Mouse (Mus musculus) limb, embryonic 12.5 days (tissue): Measurements from ENCODE around the gene Dst. TPM values are rescaled to one million over a fixed set of nuclear protein-coding genes. Genes with fewer than 3 reads are reported as not detected.
A peak's percentile ranks its signal among the peaks of the same experiment; 100 is the strongest.

Experiments
- ATAC-seq: fragments of 200-750 bp; cut with Nextera tagmentation; 2 replicates; pipeline ENCODE4 v1.8.0; 2017; ENCODE audit warnings: low read depth, moderate TSS enrichment; ENCODE audit not compliant: insufficient number of reproducible peaks, insufficient read depth, low FRiP score, low TSS enrichment
- H3K27ac ChIP-seq: fragments of 300-500 bp; sonication (generic); 2 replicates; pipeline ENCODE4 v1.5.1; 2016; ENCODE audit warnings: mild to moderate bottlenecking, moderate library complexity
- H3K27me3 ChIP-seq: fragments of 300-500 bp; sonication (generic); 2 replicates; pipeline ENCODE4 v1.6.1; 2016; ENCODE audit warnings: mild to moderate bottlenecking, moderate library complexity
- H3K36me3 ChIP-seq: fragments of 300-500 bp; sonication (generic); 2 replicates; pipeline ENCODE4 v1.6.1; 2016; ENCODE audit warnings: mild to moderate bottlenecking, moderate library complexity
- H3K4me1 ChIP-seq: fragments of 300-500 bp; sonication (generic); replicated peaks from 2 replicates; pipeline ENCODE4 v1.6.1; 2016
- H3K4me2 ChIP-seq: fragments of 300-500 bp; sonication (generic); 2 replicates; pipeline ENCODE4 v1.6.1; 2016; ENCODE audit warnings: mild to moderate bottlenecking, moderate library complexity
- H3K4me3 ChIP-seq: fragments of 300-500 bp; sonication (generic); replicated peaks from 2 replicates; pipeline ENCODE4 v1.5.1; 2016; ENCODE audit warnings: mild to moderate bottlenecking
- H3K9ac ChIP-seq: fragments of 300-500 bp; sonication (generic); replicated peaks from 2 replicates; pipeline ENCODE4 v1.6.1; 2016; ENCODE audit warnings: mild to moderate bottlenecking, moderate library complexity
- H3K9me3 ChIP-seq: fragments of 300-500 bp; sonication (generic); 2 replicates; pipeline ENCODE4 v1.6.1; 2016; ENCODE audit warnings: mild to moderate bottlenecking, moderate library complexity
- WGBS: fragments of 180-500 bp; shearing (Covaris S2); methylation state at CpG from one replicate; pipeline ENCODE4 v1.1.7; 2016; 5-methylcytosine and 5-hydroxymethylcytosine counted together
- polyA plus RNA-seq: library from polyadenylated mRNA; unstranded; fragments of >200 nt; fragmentation: Nextera tagmentation; extraction: Ambion mirVana; gene quantifications from 2 replicates; pipeline ENCODE4 v1.2.1, GENCODE M21; 2016

Gene Dst
- polyA plus RNA-seq, 1 experiment from 2014 or later = 25.5 TPM

GRCm38 (mm10) chr1:34103176-34103575 is 195.2 kb downstream of the Dst start:
- H3K27ac ChIP-seq = no peak overlapping the region
- no peak for ATAC-seq
- H3K4me2 ChIP-seq = no peak overlapping the region
- H3K36me3 ChIP-seq = 0 out of 2 replicates have a peak, but pooled peaks cover 4% of the 10 kb centered on the region
- no peaks in the 10 kb centered on the region; the same call in 1 of the 2 replicates for H3K27me3 ChIP-seq
- peaks cover 7% of the 10 kb centered on the region; the same call in 1 of the 2 replicates for H3K9me3 ChIP-seq
- 73% methylated on average over 3 of the region's 3 CpGs for WGBS
- H3K9ac ChIP-seq = no peak overlapping the region
- H3K4me1 ChIP-seq = peaks cover 29% of the 10 kb centered on the region
- no peak overlapping the region for H3K4me3 ChIP-seq

- WGBS = 2% methylated on average over 3 of the region's 3 CpGs
- peaks cover 7% of the 10 kb centered on the region; the same call in 1 of the 2 replicates for H3K9me3 ChIP-seq
- H3K4me2 ChIP-seq = peak overlapping the region; percentile 37
- 0 out of 2 replicates have a peak, but pooled peaks cover 4% of the 10 kb centered on the region for H3K36me3 ChIP-seq
- no peak overlapping the region for H3K9ac ChIP-seq
- H3K4me3 ChIP-seq = no peak overlapping the region
- H3K27me3 ChIP-seq = no peaks in the 10 kb centered on the region; the same call in 1 of the 2 replicates
- no peak overlapping the region for H3K27ac ChIP-seq
- H3K4me1 ChIP-seq = peaks cover 29% of the 10 kb centered on the region
- peak; percentile 46; the same call in 1 of the 2 replicates for ATAC-seq
Observed at GRCm38 (mm10) chr1:34103713-34104172, 195.7 kb downstream of the Dst start.

GRCm38 (mm10) chr1:34104846-34105245 is 196.8 kb downstream of the Dst start:
- peaks cover 7% of the 10 kb centered on the region; the same call in 1 of the 2 replicates for H3K9me3 ChIP-seq
- WGBS = 5% methylated on average over 8 of the region's 8 CpGs
- H3K27ac ChIP-seq = no peak overlapping the region
- H3K4me2 ChIP-seq = peak overlapping the region; percentile 11; the same call in 1 of the 2 replicates
- H3K36me3 ChIP-seq = 0 out of 2 replicates have a peak, but pooled peaks cover 4% of the 10 kb centered on the region
- no peak overlapping the region for H3K4me3 ChIP-seq
- no peaks in the 10 kb centered on the region; the same call in 1 of the 2 replicates for H3K27me3 ChIP-seq
- no peak overlapping the region for H3K9ac ChIP-seq
- peaks cover 32% of the 10 kb centered on the region for H3K4me1 ChIP-seq
- no peak for ATAC-seq

- H3K4me3 ChIP-seq = no peak overlapping the region
- no peak for ATAC-seq
- no peak overlapping the region for H3K27ac ChIP-seq
- no peak overlapping the region; the same call in 1 of the 2 replicates for H3K4me2 ChIP-seq
- no peak overlapping the region for H3K9ac ChIP-seq
- H3K36me3 ChIP-seq = 0 out of 2 replicates have a peak, but pooled peaks cover 4% of the 10 kb centered on the region
- H3K4me1 ChIP-seq = peaks cover 36% of the 10 kb centered on the region
- H3K27me3 ChIP-seq = no peaks in the 10 kb centered on the region; the same call in 1 of the 2 replicates
- peaks cover 7% of the 10 kb centered on the region; the same call in 1 of the 2 replicates for H3K9me3 ChIP-seq
- WGBS = 8% methylated on average over 8 of the region's 8 CpGs
Observed at GRCm38 (mm10) chr1:34106606-34107005, 198.6 kb downstream of the Dst start.

GRCm38 (mm10) chr1:34107076-34107475 is 199.1 kb downstream of the Dst start:
- WGBS = 28% methylated on average over 8 of the region's 8 CpGs
- H3K27ac ChIP-seq = no peak overlapping the region

GRCm38 (mm10) chr1:34109599-34110210 is 201.7 kb downstream of the Dst start:
- Histone ChIP-seq H3K27ac (no peak overlapping the region), H3K4me2 (no peak overlapping the region), H3K27me3 (no peaks in the 10 kb centered on the region; the same call in 1 of the 2 replicates), H3K9me3 (no peaks in the 10 kb centered on the region), H3K9ac (no peak overlapping the region), H3K36me3 (0 out of 2 replicates have a peak, but pooled peaks cover 4% of the 10 kb centered on the region), H3K4me3 (no peak overlapping the region), H3K4me1 (peaks cover 21% of the 10 kb centered on the region)
- ATAC-seq = no peak
- 68% methylated on average over 6 of the region's 6 CpGs for WGBS

More at GRCm38 (mm10) chr1:34107076-34107475, 199.1 kb downstream of the Dst start:
- peaks cover 7% of the 10 kb centered on the region; the same call in 1 of the 2 replicates for H3K9me3 ChIP-seq
- no peak overlapping the region; the same call in 1 of the 2 replicates for H3K4me2 ChIP-seq
- H3K4me3 ChIP-seq = no peak overlapping the region
- no peak overlapping the region for H3K9ac ChIP-seq
- peaks cover 36% of the 10 kb centered on the region for H3K4me1 ChIP-seq
- ATAC-seq = no peak
- H3K36me3 ChIP-seq = 0 out of 2 replicates have a peak, but pooled peaks cover 4% of the 10 kb centered on the region
- H3K27me3 ChIP-seq = no peaks in the 10 kb centered on the region; the same call in 1 of the 2 replicates

GRCm38 (mm10) chr1:34110862-34111261 is 202.8 kb downstream of the Dst start:
- no peak overlapping the region for H3K4me2 ChIP-seq
- peaks cover 14% of the 10 kb centered on the region for H3K4me1 ChIP-seq
- no peak overlapping the region for H3K9ac ChIP-seq
- no peaks in the 10 kb centered on the region for H3K27me3 ChIP-seq
- WGBS = 53% methylated on average over 2 of the region's 2 CpGs
- no peak overlapping the region for H3K27ac ChIP-seq
- H3K4me3 ChIP-seq = no peak overlapping the region
- H3K9me3 ChIP-seq = no peaks in the 10 kb centered on the region
- ATAC-seq = no peak
- 0 out of 2 replicates have a peak, but pooled peaks cover 4% of the 10 kb centered on the region for H3K36me3 ChIP-seq

GRCm38 (mm10) chr1:34111954-34112353 is 203.9 kb downstream of the Dst start:
- 79% methylated on average over 2 of the region's 2 CpGs for WGBS
- Histone ChIP-seq H3K9me3 (no peaks in the 10 kb centered on the region), H3K27ac (no peak overlapping the region), H3K4me3 (no peak overlapping the region), H3K36me3 (0 out of 2 replicates have a peak, but pooled peaks cover 4% of the 10 kb centered on the region), H3K27me3 (no peaks in the 10 kb centered on the region), H3K4me2 (no peak overlapping the region), H3K4me1 (peaks cover 9% of the 10 kb centered on the region; the same call in 1 of the 2 replicates), H3K9ac (no peak overlapping the region)
- no peak for ATAC-seq

- WGBS = 73% methylated on average over 11 of the region's 11 CpGs
- no peak for ATAC-seq
- Histone ChIP-seq H3K27ac (peak overlapping the region; percentile 54), H3K36me3 (0 out of 2 replicates have a peak, but pooled peaks cover 4% of the 10 kb centered on the region), H3K4me1 (peaks cover 14% of the 10 kb centered on the region; the same call in 1 of the 2 replicates), H3K9me3 (no peaks in the 10 kb centered on the region), H3K27me3 (no peaks in the 10 kb centered on the region), H3K4me2 (no peak overlapping the region), H3K9ac (no peak overlapping the region), H3K4me3 (no peak overlapping the region)
Observed at GRCm38 (mm10) chr1:34116444-34116843, 208.4 kb downstream of the Dst start.

- ATAC-seq = no peak
- 84% methylated on average over 9 of the region's 9 CpGs for WGBS
- no peak overlapping the region for H3K27ac ChIP-seq
Observed at GRCm38 (mm10) chr1:34117056-34117455, 209.0 kb downstream of the Dst start.

GRCm38 (mm10) chr1:34117709-34118108 is 209.7 kb downstream of the Dst start:
- no peak overlapping the region for H3K4me2 ChIP-seq
- H3K27ac ChIP-seq = no peak overlapping the region
- H3K4me3 ChIP-seq = no peak overlapping the region
- H3K9me3 ChIP-seq = no peaks in the 10 kb centered on the region
- no peak for ATAC-seq
- H3K36me3 ChIP-seq = 0 out of 2 replicates have a peak, but pooled peaks cover 4% of the 10 kb centered on the region
- no peak overlapping the region for H3K9ac ChIP-seq
- WGBS = 38% methylated on average over 3 of the region's 3 CpGs
- H3K27me3 ChIP-seq = no peaks in the 10 kb centered on the region
- H3K4me1 ChIP-seq = peaks cover 18% of the 10 kb centered on the region

More at GRCm38 (mm10) chr1:34117056-34117455, 209.0 kb downstream of the Dst start:
- H3K36me3 ChIP-seq = 0 out of 2 replicates have a peak, but pooled peaks cover 4% of the 10 kb centered on the region
- no peak overlapping the region for H3K9ac ChIP-seq
- H3K4me2 ChIP-seq = no peak overlapping the region
- H3K27me3 ChIP-seq = no peaks in the 10 kb centered on the region
- H3K4me3 ChIP-seq = no peak overlapping the region
- H3K9me3 ChIP-seq = no peaks in the 10 kb centered on the region
- H3K4me1 ChIP-seq = peaks cover 18% of the 10 kb centered on the region
